Mouse (Mus musculus) ES-Bruce4 (cell line): ENCODE measurements around the gene Adora2a. TPM values are rescaled to one million over a fixed set of nuclear protein-coding genes. Genes with fewer than 3 reads are reported as not detected.

ENCODE experiments used
- H3K27ac ChIP-seq: 2 replicates; pipeline ENCODE4 v1.5.1; 2012; ENCODE audit warnings: low read length, inconsistent platforms; ENCODE audit not compliant: insufficient read depth
- H3K27me3 ChIP-seq: 2 replicates; pipeline ENCODE4 v1.6.1; 2012; ENCODE audit warnings: mild to moderate bottlenecking, low read length, inconsistent platforms; ENCODE audit not compliant: control insufficient read depth, poor library complexity, insufficient read depth, severe bottlenecking
- H3K36me3 ChIP-seq: 2 replicates; pipeline ENCODE4 v1.6.1; 2012; ENCODE audit warnings: inconsistent platforms, mild to moderate bottlenecking, low read length, moderate library complexity; ENCODE audit not compliant: control insufficient read depth, poor library complexity, insufficient read depth, severe bottlenecking
- H3K4me1 ChIP-seq: one replicate; pipeline ENCODE4 v1.8.1; 2011; ENCODE audit warnings: low read length; ENCODE audit not compliant: control insufficient read depth, insufficient read depth
- H3K4me3 ChIP-seq: 2 replicates; pipeline ENCODE4 v1.5.1; 2011; ENCODE audit warnings: low read depth, mild to moderate bottlenecking, low read length
- H3K9ac ChIP-seq: 2 replicates; pipeline ENCODE4 v1.6.1; 2012; ENCODE audit warnings: low read depth, mild to moderate bottlenecking, inconsistent platforms; ENCODE audit not compliant: poor library complexity, severe bottlenecking
- H3K9me3 ChIP-seq: replicated peaks from 2 replicates; pipeline ENCODE4 v1.6.1; 2012; ENCODE audit warnings: mild to moderate bottlenecking, low read length, inconsistent platforms; ENCODE audit not compliant: control insufficient read depth, poor library complexity, insufficient read depth, severe bottlenecking
- CTCF ChIP-seq: IDR thresholded peaks from one replicate; pipeline ENCODE4 v1.8.1; 2011; ENCODE audit warnings: low read depth, low read length
- EP300 ChIP-seq: IDR thresholded peaks from 2 replicates; pipeline ENCODE4 v1.6.1; 2011; ENCODE audit warnings: low read depth, low read length; ENCODE audit not compliant: insufficient read depth
- POLR2A ChIP-seq: IDR thresholded peaks from one replicate; pipeline ENCODE4 v1.8.1; 2011; ENCODE audit warnings: low read length; ENCODE audit not compliant: insufficient read depth
- polyA plus RNA-seq: library from polyadenylated mRNA; stranded (reverse); fragments of >200 nt; gene quantifications from 2 replicates; pipeline ENCODE4 v1.2.4, GENCODE M21; 2011; ENCODE audit warnings: low read depth; ENCODE audit not compliant: missing spikeins, insufficient read depth, insufficient read length

Gene Adora2a
- polyA plus RNA-seq, 1 experiment = 0.22 TPM

DNA sequence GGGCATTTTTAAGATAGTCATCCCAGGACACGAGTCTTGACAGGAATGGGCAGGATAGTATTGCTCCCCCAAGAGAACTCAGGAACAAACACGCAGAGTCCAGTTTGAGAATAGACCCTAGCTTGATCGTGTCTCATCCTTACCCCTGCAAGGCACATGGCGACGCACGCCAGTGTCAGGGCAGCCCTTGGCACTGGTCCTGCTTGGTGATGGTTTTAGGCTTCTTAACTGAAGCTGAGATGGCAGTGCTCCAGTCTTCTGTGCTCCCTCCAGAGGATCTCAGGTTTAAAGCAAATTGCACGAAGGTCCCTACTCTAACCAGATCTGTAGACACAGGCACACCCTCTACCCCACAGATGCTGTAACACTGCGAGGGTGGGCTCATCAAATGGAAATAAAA lies 921 bp upstream of the Adora2a start:
- no peaks in the 10 kb centered on the region for H3K4me1 ChIP-seq
- H3K9me3 ChIP-seq = no peaks in the 10 kb centered on the region
- no peaks in the 10 kb centered on the region for H3K36me3 ChIP-seq
- TF ChIP-seq EP300 (no peak), POLR2A (no peak), CTCF (no peak)
- H3K27ac ChIP-seq = no peak overlapping the region
- H3K9ac ChIP-seq = no peak overlapping the region
- H3K27me3 ChIP-seq = peaks cover 8% of the 10 kb centered on the region
- no peak overlapping the region for H3K4me3 ChIP-seq

DNA sequence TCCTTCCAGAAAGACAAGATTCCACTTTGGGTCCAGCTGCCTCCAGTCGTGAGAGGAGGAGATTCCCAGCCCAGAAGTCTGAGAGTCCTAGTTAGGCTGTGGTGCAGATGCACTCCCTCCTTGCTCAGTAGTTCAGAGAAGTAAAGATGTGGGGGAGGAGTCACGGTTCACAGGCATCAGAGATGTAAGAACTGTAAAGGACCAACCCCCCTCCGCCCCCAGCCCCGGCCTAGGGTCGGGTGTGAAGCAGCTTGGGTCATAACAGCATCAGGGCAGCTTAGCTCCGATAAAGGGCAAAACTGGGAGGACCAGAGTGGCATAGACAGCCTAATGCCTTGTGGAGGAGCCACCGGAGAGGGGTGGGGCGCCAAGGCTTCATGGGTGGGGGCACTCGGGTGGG lies 205 bp upstream of the Adora2a start:
- no peaks in the 10 kb centered on the region for H3K4me1 ChIP-seq
- H3K9me3 ChIP-seq = no peaks in the 10 kb centered on the region
- H3K27ac ChIP-seq = no peak overlapping the region
- peak overlapping the region; percentile 44; the same call in 1 of the 2 replicates for H3K9ac ChIP-seq
- peak overlapping the region; percentile 54; the same call in 1 of the 2 replicates for H3K4me3 ChIP-seq
- peaks cover 8% of the 10 kb centered on the region for H3K27me3 ChIP-seq
- no peaks in the 10 kb centered on the region for H3K36me3 ChIP-seq
- TF ChIP-seq POLR2A = no peak
- TF ChIP-seq EP300 = no peak
- TF ChIP-seq CTCF = no peak

DNA sequence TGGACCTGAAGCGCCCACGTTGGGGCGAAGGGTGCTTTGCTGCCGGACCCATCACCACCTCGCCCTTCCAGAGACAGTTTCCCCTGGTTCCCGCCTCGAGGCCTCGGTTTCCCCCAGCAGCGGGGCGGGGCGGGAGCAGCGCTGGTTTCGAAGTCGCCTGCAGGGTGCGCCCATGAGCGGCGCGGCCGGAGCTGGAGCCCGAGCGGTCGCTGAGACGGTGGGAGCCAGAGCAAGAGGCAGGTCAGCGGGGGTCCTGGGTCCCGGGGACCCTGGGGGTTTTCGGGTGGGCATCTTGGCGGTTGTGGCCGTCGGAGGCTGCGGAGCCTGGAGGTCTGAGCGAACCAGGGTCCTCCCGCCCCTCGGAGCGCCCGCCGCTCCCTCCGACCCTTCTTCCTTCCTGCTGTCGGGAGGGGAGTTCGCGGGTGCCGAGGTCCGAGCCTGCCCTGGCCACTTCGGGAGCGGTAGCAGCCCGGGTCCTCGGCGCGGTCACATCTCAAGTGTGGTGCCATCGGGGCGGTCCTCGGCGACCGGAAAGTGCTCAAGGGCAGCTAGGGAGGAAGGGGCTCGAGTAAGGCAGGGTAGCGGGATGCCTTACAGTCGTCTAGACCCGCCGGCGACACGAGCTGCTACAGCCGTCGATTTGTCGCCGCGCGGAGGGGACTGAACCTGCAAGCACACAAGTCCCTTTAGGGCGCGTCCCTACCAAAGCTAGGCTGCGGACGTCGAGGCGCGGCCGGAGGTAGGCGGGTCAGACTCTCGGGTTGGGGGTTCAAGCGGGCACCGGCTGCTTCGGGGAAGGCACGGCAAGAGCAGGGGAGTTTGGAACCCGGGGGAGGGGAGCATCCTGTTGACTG lies 458 bp downstream of the Adora2a start:
- Histone ChIP-seq H3K4me1 (no peaks in the 10 kb centered on the region), H3K27ac (no peak overlapping the region), H3K27me3 (peaks cover 8% of the 10 kb centered on the region), H3K4me3 (peak overlapping the region; percentile 54), H3K9me3 (no peaks in the 10 kb centered on the region), H3K9ac (peak overlapping the region; percentile 44), H3K36me3 (no peaks in the 10 kb centered on the region)
- TF ChIP-seq EP300 (no peak), POLR2A (no peak), CTCF (peak; percentile 50)

DNA sequence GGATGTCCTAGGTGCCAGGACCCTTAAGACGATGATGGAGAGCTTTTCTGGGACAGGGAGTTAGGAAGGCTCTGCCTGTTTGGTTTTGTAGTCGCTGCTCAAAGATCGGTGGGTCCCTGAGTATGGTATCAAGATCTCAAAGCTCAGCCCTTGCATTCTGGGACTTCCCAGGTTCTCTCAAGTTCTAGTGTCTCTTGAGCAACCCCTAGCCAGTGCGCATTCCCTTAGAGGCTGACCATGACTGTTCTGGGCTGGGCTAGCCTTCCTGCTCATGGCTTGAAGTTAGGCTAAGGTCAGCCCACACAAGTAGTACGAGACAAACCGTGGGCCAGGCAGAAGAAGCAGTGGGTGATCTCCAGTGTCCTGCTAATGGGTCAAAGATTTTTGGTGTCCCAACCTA lies 1.5 kb downstream of the Adora2a start:
- H3K9ac ChIP-seq = no peak overlapping the region
- H3K27me3 ChIP-seq = peaks cover 8% of the 10 kb centered on the region
- H3K4me3 ChIP-seq = no peak overlapping the region
- no peaks in the 10 kb centered on the region for H3K9me3 ChIP-seq
- no peaks in the 10 kb centered on the region for H3K4me1 ChIP-seq
- no peak overlapping the region for H3K27ac ChIP-seq
- TF ChIP-seq POLR2A (no peak), EP300 (no peak), CTCF (no peak)
- H3K36me3 ChIP-seq = no peaks in the 10 kb centered on the region

DNA sequence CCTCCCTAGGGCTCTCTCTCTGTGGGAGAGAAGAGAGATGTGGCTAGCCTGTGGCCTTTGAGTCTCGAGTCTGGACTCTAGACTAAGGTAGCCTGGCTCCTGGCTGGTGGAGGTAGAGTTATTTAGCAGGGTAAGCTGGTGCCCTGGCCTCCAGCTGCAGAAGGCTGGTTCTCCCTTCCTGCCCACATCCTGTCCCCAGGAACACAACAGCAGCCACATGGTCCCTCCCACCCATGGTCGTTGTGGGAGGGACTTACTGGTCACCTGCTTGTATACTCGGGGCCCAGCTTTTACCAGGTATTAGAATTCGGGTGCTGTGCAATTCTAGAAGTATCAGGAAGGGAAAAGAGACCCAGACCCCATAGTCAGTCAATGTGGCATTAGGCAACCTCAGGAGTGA lies 3.6 kb downstream of the Adora2a start:
- Histone ChIP-seq H3K27ac (no peak overlapping the region), H3K9me3 (no peaks in the 10 kb centered on the region), H3K36me3 (no peaks in the 10 kb centered on the region), H3K9ac (no peak overlapping the region), H3K4me1 (no peaks in the 10 kb centered on the region), H3K4me3 (no peak overlapping the region), H3K27me3 (peaks cover 8% of the 10 kb centered on the region)
- no peak for TF ChIP-seq EP300
- no peak for TF ChIP-seq POLR2A
- no peak for TF ChIP-seq CTCF

DNA sequence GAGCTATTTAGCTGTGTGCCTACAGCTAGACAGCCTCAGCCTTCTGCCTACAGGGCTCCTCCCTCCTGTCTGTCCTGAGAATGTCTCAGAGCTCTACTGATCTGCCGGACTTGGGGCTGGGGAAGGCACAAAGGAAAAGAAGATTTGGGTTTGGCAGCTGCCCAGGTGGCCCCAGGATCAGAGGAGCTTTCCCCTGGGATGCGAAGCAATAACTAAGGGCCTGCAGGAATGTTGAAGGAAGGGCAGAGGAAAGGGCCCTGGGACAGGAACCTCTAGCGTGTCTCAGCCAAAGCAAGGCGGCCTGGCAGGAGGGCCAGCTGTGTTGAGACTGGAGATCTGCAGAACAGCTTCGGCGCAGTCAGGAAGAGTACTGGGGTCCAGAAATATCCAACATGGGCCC lies 6.3 kb downstream of the Adora2a start:
- Histone ChIP-seq H3K9me3 (no peaks in the 10 kb centered on the region), H3K4me3 (no peak overlapping the region), H3K27me3 (peaks cover 4% of the 10 kb centered on the region; the same call in 1 of the 2 replicates), H3K4me1 (no peaks in the 10 kb centered on the region), H3K27ac (no peak overlapping the region), H3K9ac (no peak overlapping the region), H3K36me3 (no peaks in the 10 kb centered on the region)
- TF ChIP-seq POLR2A (no peak), CTCF (no peak), EP300 (no peak)
